Mouse (Mus musculus) layer of hippocampus, adult 18-20 months (tissue): ENCODE results near the gene Ercc5. TPM values are rescaled to one million over a fixed set of nuclear protein-coding genes. Genes with fewer than 3 reads are reported as not detected.

Experiments used
- DNase-seq, 2 experiments: peaks; one replicate each; pipeline ENCODE4 v3.0.0; 2022; ENCODE audit warnings: low spot score in 2 of 2
- long read RNA-seq: library from polyadenylated mRNA; stranded (forward); transcript quantifications from one replicate; pipeline ENCODE4 v2.0.0, GENCODE M21; 2021
- total RNA-seq, 2 experiments: library from RNA; stranded (reverse); gene quantifications; 2 replicates each; pipeline ENCODE4 v1.2.3; 2021

Ercc5 gene
- 10 to 100 TPM; 17.5 to 19.7 TPM for total RNA-seq
- long read RNA-seq, full-length matches to known transcripts, result 14 of 23 reads
- long read RNA-seq, partial matches to known transcripts, result 2 of 23 reads
- long read RNA-seq, other reads (novel, unspliced or antisense), result 7 of 23 reads

- peak; percentile 82 to 89 for DNase-seq
Measured at GRCm38 (mm10) chr1:44147563-44148381, at the start of gene Ercc5. TSS of gene Ercc5 (plus strand) at chr1:44147744.

- DNase-seq, result peak in 1 of 2 experiments; percentile 26
Measured at GRCm38 (mm10) chr1:44101448-44102225, 45.9 kb upstream of the Ercc5 start.

GRCm38 (mm10) chr1:44102259-44102717, 45.3 kb upstream of the Ercc5 start, which contains the start of gene Tex30:
TSS of gene Tex30 (minus strand) at chr1:44102441.
- DNase-seq, result peak; percentile 93 to 96

- DNase-seq, result no peak
Measured at GRCm38 (mm10) chr1:44102939-44103338, 44.6 kb upstream of the Ercc5 start.

- no peak for DNase-seq
Measured at GRCm38 (mm10) chr1:44117571-44117970, 30.0 kb upstream of the Ercc5 start.

GRCm38 (mm10) chr1:44118239-44119054, 29.1 kb upstream of the Ercc5 start, which contains the start of the genes Kdelc1 and Bivm:
TSS of gene Kdelc1 (minus strand) at chr1:44118808.
TSS of gene Bivm (plus strand) at chr1:44118957.
- peak; percentile 88 to 96 for DNase-seq

- DNase-seq, result peak; percentile 75 to 85
Measured at GRCm38 (mm10) chr1:44119201-44120073, 28.1 kb upstream of the Ercc5 start.

- DNase-seq, result no peak
Measured at GRCm38 (mm10) chr1:44120074-44120406, 27.5 kb upstream of the Ercc5 start.

GRCm38 (mm10) chr1:44122256-44122655, 25.3 kb upstream of the Ercc5 start:
- DNase-seq, result no peak

GRCm38 (mm10) chr1:44125590-44125989, 22.0 kb upstream of the Ercc5 start:
- no peak for DNase-seq

- DNase-seq, result no peak
Measured at GRCm38 (mm10) chr1:44129929-44130581, 17.5 kb upstream of the Ercc5 start.

GRCm38 (mm10) chr1:44140232-44140631, 7.3 kb upstream of the Ercc5 start:
- no peak for DNase-seq

- DNase-seq, result peak in 1 of 2 experiments; percentile 53
Measured at GRCm38 (mm10) chr1:44142747-44143146, 4.8 kb upstream of the Ercc5 start.

- no peak for DNase-seq
Measured at GRCm38 (mm10) chr1:44148706-44149105, 1.2 kb downstream of the Ercc5 start.

GRCm38 (mm10) chr1:44155287-44155686, 7.7 kb downstream of the Ercc5 start:
- DNase-seq, result no peak

GRCm38 (mm10) chr1:44158317-44158716, 10.8 kb downstream of the Ercc5 start:
- no peak for DNase-seq

- DNase-seq, result no peak
Measured at GRCm38 (mm10) chr1:44161818-44162217, 14.3 kb downstream of the Ercc5 start.

GRCm38 (mm10) chr1:44162389-44162788, 14.8 kb downstream of the Ercc5 start:
- DNase-seq, result no peak

GRCm38 (mm10) chr1:44167859-44168383, 20.4 kb downstream of the Ercc5 start:
- no peak for DNase-seq
